Mouse (Mus musculus) lung, adult 18-20 months (tissue): Measurements from ENCODE around the gene Hoxb7.

ENCODE experiments used
- DNase-seq, 2 experiments: peaks; one replicate each; pipeline ENCODE4 v3.0.0; 2022; ENCODE audit warnings: mixed read lengths in 2 of 2

The Hoxb7 gene

DNA sequence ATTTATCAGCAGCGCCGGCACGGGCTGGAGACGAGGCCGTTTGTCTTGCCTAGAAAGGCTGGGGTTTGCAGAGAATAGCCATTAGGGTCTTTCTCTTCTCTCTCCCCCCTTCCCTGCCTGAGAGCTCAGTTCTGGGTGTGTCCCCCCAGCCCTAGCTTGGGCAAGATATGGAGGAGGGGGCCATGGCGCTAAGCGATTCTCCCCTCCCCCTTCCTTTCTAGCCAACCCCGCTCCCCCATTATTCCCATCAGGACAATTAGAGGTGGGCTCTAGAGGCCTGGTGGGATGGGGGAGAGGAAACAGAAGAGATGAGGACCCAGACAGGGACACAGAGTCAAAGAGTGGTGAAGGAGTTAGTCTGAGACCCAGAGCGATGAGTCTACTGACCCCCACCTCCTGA, 988 bp downstream of the Hoxb7 start:
- DNase-seq = no peak

DNA sequence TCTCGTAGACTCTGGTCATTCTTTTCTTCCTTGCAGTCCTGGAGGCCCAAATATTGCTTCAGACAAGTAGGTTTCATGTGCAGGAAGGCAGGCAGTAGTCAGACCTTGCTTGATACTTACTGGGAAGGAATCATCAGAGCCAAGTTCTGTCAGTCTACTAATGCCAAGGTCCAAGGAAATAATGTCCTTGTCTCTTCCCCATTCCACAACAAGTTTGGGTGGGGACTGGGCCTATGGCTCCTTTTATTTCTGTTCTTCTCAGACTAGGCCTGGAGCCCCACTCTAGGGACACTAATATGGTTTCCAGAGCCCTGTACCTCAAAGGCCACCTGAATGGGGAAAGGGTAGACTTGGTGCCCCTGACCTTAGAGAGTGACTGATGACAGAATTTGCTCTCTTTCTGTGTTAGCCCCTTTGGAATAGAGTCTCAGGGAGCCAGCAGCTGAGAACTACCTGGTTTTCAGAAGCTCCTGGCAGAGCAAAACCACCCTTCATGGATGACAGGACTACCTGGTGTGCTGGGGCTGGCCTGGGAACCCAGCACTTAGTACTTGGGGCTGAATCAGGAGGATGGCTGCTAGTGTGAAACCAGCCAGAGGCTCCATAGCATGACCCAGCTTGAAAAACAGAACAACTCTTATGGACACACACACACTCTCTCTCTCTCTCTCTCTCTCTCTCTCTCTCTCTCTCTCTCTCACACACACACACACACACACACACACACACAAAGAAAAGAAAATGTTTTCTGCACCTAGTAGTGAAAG, 2.2 kb downstream of the Hoxb7 start:
- DNase-seq = no peak

DNA sequence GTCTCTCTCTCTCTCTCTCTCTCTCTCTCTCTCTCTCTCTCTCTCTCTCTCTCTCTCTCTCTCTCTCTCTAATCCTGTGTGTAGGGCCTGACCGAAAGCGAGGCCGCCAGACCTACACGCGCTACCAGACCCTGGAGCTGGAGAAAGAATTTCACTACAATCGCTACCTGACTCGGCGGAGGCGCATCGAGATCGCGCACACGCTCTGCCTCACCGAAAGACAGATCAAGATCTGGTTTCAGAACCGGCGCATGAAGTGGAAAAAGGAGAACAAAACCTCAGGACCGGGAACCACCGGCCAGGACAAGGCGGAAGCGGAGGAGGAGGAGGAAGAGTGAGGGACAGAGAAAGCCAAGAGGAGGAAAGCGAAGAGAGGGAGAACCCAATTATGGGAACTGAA, 2.9 kb downstream of the Hoxb7 start:
- DNase-seq = no peak

DNA sequence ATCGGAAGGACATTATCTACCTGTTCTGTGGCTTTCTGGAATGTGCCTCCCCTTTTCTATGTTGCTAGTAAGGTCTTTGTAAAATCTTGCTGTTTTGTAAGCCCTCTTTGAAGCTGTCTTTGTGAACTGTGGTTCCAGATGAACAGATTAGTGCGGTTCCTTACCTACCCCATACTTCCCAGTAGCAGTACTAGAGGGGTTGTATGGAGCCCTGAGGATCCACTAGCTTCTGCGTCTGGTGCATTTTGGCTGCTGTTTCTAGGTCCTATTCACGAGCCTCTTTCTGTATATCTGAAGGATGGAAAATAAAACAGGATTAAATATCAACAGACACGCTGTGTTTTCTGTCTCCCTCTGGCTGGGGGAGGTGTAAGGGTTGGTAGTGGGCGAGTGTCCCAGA, 3.4 kb downstream of the Hoxb7 start:
- no peak for DNase-seq

DNA sequence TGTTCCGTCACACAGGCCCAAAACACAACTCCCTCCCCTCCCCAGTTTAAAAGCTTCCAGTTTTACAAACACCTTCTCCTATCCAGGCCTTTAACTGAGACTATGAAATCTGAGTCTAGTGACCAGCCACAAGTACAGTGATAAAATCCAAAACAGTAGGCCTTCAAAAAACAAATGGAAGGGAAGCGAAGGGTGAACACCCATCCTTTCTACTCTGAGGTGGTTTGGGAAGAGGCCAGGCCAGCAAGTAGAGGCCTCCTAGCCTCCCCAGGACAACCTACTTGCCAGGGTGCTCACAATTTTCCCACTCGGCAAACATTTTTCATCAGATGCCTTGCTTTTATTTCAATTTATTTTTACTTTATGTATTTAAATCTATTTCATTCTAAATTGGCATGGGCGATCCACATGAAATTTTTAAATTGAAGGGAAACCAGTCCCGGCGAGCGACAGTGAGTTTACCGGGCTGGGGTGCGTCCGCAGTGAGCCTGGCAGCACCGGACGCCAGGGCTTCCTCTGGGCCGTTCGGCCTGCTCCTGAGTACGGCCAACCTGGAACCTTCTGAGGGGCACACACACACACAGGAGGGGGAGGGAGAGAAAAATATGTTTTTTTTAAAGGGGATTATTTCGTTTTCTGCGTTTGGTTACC, 4.4 kb downstream of the Hoxb7 start:
- DNase-seq = no peak

DNA sequence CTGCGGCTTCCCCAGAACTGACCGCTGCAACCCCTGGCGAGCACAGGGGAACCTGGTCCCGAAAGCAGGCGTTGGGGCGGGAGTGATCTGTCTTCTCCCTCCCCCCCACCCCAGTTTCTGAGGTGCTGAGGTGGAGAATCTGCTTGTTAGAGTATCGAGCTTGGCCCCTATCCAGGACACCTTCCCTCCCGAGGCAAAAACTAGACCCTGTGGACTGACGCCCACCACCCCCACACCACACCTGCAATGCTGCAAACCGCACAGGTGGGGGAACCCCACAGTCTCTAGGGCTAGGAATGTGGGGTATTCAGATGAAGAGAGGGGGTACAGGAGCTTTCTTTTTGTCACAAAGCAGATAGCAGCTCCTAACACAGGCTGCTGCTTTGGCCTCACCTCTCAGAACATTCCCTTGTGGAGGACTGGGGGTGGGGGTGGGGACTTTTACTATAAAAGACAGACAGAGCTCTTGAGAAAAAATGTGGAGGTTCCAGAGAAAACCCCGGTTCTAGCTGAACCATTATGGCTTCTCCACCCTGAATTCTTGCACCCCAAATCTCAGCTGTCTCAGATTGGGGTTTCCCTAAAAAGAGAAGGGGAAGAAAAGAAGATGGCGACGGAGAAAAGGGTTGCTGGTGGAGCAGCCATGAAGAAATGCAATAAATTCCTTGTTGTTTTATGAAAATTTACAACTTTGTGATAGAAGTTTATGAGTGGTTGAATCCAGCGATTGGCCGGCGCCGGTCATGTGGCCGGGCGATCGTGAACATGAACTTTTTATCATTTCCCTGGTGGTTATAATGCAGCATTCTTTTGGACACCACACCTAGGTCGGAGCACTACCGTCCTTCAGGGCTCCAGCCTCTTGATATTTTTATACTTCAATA, 5.5 kb downstream of the Hoxb7 start, which contains the start of gene Hoxb6:
Gene Hoxb6 (plus strand): TSS at position 796 of the 884 bp plus-strand sequence.
- DNase-seq = no peak

DNA sequence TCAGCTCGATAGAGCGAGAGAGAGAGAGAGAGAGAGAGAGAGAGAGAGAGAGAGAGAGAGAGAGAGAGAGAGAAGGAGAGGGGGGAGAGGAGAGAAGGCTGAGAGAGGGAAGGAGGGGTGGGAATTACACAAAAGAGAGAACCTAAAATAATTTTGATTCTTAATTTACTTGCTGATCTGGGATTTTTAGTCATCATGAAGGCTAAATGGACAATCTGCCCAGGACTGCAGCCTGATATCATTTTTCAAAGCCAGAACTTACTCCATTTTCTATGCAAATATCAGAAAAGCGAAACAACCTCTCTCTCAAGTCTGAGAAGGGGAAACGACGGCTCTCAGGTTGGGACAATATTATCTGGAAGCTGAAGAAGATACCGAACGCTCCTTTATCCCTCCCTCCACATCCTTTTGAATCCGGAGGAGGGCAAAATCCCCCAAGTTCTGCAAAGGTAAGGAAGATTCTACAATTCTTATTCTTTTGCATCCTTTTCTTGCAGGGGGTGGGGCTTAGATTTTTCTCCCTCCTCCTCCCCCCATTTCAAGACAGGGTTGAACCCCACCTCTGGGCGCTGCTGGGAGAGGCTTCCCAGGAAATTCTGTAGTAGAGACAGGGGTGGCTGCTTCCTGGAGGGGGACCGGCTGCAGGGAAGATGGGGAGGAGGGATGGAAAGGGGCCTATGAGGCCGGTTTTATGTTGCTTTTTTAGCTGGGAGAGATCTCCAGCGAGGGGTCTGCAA, 6.3 kb downstream of the Hoxb7 start:
- no peak for DNase-seq

DNA sequence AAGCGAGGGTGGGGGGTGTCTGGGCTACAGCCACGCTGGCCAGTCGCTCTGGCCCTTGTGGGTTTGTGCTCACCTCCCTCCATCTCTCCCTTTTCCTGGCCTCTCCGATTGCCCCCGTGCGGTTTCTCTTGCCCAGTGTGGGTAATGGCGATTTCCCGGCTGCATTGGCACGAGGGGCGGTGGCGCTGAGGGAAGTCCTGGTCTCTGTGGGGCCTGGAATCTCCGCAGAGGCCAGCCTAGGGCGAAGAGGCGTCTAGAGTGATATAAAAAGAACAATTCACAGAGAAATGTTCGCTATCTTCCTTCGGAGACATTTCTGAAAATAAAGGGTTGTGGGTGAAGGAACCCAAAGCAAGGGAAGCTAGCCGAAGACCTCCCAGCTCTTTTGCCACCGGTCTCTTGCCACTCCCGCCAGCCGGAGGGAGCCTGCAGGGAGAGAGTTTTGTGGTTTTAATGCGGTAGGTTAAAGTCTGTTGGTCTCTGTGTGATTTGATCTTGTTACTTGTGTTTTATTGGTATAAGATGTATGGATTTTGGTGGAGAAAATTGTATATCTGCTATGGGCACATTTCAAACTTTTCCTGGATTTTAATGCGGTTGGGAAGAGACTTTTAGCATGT, 7.0 kb downstream of the Hoxb7 start:
- no peak for DNase-seq

DNA sequence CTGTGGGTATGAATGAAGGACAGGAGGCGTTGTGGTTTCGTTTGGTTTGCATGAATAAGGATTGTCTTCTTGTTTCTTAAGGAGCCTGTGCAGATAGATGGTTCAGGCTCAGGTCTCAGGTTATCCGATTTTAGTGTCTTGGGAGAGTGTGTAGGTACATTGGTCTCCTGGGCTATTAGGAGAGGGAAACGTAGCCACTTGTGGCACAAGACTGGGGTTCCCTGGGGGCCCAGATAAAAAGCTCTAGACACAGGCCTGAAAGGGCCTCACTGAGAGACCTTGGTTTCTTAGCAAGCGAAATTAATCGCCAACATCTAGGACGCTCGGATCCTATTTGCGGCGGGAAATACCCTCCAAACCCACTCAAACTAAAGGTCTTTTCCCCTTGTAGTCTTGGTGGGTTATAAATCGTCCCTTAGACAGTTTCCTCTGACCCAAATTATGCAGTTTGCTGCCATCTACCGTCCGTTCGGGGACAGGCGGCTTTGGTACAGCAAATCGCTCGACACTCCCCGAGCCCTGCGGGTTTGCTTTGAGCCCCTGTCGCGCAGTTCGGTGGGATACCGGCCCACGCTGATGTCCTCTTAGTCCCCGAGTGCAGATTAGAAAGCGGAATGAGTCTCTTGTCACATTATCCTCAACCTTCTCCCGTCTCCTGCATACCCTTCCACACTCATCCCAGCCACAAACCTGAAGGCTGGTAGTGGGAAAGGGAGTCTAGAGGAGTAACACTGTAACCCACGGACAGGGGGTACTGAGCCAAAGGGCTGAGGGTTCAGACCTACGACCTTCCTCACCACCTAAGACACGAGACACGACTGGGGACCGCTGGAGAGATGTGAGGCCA, 8.0 kb downstream of the Hoxb7 start:
- DNase-seq = peak; percentile 65 to 76

DNA sequence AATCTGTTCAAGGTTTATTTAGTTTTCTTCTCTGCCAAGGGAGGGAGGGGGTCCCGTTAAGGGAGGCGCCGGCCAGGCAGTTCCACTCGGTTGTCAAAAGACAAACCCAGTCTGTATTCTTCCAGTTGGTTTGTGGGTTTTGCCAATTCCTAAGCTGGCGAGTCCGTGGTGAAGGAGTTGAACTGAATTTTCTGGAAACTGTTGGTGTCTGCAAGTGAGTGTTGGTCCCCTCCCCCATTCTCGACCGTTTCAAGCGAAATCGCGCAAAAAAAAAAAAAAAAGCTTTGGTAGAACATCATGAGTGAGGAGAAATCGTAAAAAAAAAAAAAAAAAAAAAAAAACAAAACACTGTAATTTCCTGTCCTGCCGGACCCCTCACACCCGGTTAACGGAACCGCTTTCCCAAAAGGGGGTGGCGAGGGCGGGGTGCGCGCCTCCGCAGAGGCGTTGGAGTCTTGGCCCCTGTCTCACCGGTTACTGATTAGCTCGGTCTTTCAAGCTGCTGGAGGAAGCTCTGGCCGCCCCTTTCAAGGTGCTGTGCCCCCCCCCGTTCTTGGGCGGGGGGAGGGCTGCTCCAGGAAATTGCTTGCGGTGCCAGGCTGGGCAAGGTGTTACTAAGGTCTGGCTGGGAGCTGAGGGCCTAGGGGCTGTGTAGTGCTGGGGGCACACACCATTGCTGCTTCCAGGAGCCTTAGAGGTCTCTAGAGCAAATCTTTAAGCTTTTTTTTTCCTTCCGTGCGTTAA, 8.8 kb downstream of the Hoxb7 start:
- no peak for DNase-seq

DNA sequence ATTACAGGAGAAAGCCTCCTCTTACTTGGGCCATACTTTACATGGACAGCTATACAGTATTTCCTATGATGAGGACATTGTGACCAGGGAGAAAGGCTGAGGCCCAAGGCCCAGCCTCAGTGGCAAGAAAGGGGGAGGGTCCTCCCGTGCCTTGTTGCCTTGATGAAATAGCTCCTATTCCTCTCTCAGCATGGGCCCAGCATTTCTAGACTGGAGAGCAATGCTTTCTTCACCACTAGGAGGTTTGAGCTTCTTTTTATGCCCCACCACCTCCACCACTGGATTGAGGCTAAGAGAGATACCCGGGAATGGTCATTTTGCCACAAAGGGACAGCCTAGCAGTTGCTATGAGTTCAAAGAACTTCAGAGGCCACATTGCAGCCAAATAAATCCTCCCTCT, 10.6 kb downstream of the Hoxb7 start:
- no peak for DNase-seq

DNA sequence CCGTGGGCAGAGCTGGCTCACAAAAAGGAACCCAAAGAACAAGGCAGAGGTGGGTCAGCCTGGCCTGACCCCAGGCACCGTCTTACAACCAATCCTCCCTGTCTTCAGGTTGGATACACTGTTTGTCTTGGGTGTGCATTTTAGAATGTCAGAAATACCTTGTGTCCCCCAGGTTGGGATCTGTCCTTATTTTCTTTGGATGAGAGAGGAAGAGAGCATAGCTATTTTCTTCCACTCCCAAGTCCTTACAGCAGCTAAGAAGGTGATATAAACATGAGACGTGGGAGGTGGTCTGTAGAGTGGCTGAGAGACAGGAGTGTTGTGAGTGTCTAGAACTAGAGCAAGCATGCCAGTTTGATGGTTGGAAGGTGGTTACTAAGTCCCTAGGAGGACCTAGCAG, 11.0 kb downstream of the Hoxb7 start:
- DNase-seq = no peak

DNA sequence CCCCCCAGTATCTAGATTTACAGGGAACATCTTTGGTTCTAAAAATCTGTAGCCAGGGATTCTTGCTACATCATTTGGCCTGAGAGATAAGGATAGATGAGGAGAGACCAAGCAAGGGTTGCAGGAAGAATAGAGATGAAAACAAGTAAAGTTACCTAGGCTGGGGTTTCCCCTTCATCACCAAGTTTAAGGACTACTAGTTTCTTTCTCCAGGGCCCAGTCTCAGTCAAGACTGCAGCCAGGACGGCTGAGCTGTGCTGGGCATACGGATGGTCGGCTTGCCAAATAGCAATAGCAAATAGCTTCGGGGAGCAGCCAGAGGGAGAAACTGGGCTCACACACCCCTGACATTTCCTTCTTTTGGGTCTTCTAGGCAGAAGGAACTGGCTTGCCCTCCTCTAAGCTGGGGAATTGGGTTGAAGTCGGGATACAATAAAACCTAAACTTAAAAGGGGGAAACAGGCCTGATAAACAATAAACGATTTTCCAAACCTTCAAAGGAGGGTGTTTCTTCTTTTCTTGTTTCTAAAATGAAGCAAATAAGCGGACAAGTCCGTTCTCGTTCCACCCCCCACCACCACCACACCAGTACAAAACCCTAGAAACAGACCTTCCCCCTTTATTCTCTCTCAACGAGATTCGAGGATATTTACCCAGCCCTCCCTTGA, 11.7 kb downstream of the Hoxb7 start:
- DNase-seq = no peak

DNA sequence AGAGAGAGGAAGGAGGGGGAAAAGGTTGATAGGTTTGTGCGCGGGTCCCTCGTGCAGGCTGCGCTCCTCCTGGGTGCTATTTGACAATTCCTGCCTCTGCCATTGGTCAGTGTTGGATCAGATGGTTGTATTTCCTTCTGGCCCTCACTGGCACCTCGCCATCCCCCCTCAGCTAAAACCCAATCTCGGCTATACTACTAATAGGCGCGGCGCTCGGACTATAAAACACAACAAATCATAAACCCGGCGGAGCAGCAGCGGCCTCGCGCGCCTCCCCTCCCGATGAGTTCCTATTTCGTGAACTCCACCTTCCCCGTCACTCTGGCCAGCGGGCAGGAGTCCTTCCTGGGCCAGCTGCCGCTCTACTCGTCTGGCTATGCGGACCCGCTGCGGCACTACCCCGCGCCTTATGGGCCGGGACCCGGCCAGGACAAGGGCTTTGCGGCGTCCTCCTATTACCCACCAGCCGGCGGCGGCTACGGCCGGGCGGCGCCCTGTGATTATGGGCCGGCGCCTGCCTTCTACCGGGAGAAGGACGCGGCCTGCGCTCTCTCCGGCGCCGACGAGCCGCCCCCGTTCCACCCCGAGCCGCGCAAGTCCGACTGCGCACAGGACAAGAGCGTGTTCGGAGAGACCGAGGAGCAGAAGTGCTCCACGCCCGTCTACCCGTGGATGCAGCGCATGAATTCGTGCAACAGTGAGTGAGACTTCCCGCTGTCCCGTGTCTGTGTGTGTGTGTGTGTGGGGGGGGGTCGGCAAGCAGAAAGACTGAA, 12.7 kb downstream of the Hoxb7 start:
- DNase-seq = peak in 1 of 2 experiments; percentile 30

DNA sequence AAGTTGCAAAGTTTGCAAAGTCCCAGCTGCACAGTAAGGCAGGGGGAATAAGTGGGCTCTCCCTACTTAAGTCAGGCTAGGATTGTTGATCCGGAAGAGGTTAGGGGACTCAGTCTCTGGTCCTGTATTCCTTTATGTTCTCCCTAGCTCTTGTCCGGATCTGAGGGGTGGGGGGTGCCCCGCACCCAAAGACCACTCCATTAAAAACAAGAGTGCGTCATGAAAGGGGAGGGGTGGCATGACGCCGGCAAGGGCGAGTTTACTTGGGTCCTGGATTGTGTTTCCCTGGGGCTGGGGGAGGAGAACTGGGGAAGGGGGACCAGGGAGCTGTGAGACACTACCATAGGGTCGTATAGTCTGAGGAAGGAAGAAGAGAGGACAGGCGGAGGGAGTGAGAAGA, 13.4 kb downstream of the Hoxb7 start:
- DNase-seq = no peak

DNA sequence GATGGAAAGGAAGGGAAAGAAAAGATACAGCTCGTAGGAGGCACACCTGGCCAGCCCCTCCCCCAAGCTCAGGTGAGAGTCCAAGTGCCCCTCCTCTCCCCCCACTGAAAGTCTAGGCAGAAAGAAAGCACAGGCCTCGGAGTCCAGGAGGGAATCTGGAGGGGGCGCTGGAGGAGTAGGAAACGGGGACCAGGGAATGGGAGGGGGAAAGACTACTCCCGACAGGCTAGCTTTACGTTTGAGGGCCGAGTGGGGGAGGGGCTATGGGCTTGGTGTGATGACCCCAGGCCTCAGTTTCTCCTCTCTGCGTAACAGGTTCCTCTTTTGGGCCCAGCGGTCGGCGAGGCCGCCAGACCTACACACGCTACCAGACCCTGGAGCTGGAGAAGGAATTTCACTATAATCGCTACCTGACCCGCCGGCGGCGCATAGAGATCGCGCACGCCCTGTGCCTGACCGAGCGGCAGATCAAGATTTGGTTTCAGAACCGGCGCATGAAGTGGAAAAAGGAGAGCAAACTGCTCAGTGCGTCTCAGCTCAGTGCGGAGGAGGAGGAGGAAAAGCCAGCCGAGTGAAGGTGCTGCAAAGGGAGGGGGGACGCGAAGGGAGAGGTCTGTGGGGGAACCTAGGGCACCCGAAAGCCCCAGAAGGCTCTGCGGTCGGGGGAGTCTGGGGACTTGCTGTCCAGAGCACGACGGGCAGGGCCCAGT, 14.1 kb downstream of the Hoxb7 start:
- no peak for DNase-seq

DNA sequence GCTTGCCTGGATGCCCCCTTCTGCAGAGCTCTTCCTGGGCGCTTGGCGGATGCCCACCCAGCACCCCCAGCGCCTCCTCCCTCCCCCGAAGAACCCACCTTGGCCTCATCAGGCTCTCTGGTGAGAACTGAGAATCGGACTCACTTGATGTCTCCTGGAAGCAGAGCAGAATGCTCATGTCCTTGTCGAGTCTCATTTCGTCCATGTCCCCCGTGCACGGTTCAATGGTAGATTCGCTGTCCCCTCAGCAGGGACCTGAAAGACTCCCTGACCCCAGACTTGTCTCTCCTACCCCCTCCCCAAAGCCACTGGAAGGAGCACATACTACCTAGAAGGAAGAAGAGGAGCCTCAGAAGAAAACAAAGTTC, 14.6 kb downstream of the Hoxb7 start:
- no peak for DNase-seq

DNA sequence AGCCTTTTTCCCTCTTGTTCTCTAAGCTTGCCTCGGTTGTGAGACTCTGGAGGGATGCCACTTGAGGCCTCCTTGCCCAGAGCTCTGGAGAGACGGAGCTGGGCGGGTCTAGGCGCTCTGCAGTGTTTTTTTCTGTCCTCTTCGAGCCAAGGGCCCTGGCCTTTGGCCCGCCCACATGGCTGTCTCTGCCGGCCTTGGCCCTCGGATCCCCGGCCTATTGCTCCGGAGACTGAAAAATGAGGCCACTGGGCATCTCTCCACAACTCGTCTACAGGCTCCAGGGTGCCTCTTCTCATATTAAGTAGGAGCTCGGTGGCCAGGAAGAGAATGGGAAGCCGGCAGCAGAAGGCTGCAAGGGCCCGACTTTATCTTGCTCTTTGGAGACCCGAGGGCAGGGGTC, 15.4 kb downstream of the Hoxb7 start:
- DNase-seq = peak; percentile 70 to 71
